Mouse (Mus musculus) adrenal gland, postnatal 10 days (tissue): Measurements from ENCODE around the gene 4933427D14Rik. TPM values are rescaled to one million over a fixed set of nuclear protein-coding genes. Genes with fewer than 3 reads are reported as not detected.

Source experiments
- DNase-seq: peaks from one replicate; pipeline ENCODE4 v3.0.0; 2021; ENCODE audit warnings: mixed read lengths
- total RNA-seq, 2 experiments: library from RNA; stranded (reverse); gene quantifications; 2 replicates each; pipeline ENCODE4 v1.2.3; 2021

Gene 4933427D14Rik
- total RNA-seq, 2 experiments from 2014 or later, result 6.1 to 10.9 TPM

GRCm38 (mm10) chr11:72142889-72143288 is 64.4 kb downstream of the 4933427D14Rik start:
- DNase-seq, result peak; percentile 47

DNA sequence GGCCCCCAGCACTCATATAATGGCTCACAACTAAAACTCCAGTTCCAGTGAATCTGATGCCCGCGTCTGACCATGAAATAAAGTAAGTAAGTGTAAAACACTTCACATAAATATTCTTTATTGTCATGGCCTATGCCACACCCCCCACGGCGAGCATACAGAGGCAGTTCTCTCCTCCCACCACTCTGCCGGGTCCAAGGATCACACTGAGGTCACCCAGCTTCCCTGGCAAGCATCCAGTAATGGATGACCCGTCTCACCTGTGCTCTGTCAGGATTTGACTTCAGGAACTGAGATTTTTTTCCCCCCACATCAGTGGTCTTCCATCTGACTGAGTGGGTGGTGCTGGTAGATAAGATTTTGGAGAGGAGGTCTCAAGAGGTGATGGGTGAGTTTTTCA is 67.1 kb downstream of the 4933427D14Rik start:
- no peak for DNase-seq

GRCm38 (mm10) chr11:72136231-72136982 is 70.9 kb downstream of the 4933427D14Rik start:
- no peak for DNase-seq

DNA sequence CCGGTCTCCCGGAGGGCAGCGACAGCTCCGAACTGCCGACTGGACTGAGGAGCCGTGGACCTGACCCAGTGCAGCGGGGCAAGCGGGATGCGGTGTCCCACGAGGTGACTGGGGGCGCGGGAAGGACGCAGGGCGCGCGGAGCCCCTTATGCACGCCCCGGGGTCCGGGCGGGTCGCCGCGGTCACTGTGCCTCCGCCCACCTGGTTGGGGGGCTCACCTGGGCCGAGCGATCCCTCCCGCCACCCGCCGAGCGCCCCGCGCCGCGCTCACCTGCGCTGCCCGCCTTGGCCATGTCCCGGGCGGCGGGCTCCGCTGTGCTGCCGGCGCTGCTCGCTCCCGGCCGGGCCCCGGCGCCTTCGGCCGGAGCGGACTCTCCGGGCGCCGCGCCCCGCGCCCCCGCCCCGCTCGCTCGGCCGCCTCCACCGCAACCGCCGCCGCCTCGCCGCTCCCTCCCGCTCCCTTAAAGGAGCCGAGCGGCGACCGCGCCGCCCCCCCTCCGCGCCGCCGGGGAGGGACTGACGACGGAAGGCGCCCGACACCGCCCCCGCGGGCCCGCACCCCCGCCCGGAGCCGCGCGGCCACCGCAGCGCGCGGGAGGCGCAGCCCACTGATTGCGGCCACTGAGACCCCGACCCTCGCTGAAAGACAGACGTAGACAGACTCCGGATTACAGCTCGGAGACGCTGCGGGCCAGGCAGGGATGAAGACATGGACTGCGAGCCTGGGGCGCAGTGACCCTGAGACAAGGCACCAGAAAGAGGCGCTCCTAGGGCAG is 71.7 kb downstream of the 4933427D14Rik start, which contains the start of gene Pitpnm3:
Gene Pitpnm3 (minus strand): TSS at position 396 of the 776 bp plus-strand sequence.
- peak; percentile 57 for DNase-seq

GRCm38 (mm10) chr11:72134536-72135382 is 72.5 kb downstream of the 4933427D14Rik start:
- no peak for DNase-seq

DNA sequence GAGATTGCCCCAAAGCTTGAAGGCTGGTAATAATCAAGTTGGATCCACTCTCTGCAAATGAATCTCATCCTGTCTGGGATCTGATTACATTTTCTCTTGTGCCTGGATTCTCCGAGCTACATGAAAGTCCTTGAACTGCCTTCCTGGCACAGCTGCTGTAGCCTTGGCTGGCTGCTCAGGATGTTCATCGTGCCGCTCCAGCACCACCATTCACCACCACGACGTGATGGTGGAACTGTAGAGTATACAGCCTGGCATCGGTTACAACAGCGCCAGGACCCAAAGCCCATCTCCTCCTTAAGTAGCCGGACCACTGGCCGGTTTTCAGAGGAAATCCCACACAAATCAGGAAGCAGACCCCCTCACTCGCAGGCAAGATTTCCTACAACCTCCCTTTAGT is 74.2 kb downstream of the 4933427D14Rik start:
- DNase-seq, result peak; percentile 60

DNA sequence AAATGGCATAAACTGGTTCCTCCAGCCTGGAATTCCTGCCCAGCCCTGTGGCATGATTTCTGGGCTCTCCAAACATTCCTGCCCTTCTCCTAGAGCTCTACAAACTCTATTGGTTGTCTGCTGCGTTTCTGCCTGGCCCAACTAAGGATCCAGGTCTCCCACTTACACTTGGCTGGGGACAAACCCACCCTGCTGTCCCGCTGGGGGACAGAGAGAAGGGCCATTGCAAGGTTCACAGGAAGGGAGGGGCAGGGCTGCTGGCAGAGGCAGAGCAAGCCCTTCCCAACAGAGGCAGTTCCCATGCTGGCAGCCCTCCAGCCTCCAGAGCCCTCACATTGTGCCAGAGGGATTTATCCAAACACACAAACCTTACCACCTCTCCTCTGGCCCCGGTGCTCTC is 75.0 kb downstream of the 4933427D14Rik start:
- DNase-seq, result peak; percentile 84

DNA sequence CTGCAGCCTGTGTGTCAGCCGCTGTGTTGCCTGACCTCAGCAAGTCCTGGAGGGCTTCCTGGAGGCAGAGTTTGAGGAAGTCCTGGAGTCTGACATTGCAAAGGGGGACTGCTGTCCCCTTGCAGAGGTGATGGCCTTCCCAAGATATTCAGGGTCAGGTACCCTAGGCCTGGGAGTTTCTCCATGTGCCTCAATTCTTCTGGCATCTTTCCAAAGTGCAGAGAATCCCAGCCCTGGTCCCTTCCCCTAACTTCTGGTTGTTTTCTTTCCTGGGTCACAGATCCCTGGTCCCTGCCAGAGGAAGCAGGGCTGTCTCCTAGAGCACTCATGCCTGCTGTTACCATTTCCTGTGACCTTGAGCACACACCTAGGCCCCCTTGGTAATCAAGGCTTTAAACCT is 75.6 kb downstream of the 4933427D14Rik start:
- no peak for DNase-seq

DNA sequence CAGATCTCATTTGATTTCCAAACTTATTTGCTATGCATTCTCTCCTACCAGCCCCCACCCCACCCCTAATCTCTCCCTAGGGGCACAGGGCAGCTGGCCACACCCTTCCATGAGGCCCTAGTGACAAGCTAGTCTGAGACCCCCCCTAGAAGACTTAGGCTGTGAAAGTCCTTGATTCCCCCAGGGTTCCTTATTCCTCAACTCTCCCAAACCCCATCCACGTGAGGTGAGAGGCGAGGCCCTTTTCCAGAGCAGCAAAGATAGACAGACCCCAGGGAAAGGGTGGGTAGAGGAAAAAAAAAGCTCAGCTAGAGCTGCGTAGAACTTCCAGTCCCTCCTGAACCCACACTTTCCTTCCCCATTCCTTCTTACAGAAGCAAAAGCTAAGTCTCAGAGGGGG is 76.4 kb downstream of the 4933427D14Rik start:
- DNase-seq, result no peak

- DNase-seq, result no peak
These were observed 76.8 kb downstream of the 4933427D14Rik start for GRCm38 (mm10) chr11:72130472-72130871.

- peak; percentile 9 for DNase-seq
These were observed 77.2 kb downstream of the 4933427D14Rik start for GRCm38 (mm10) chr11:72130021-72130420.

DNA sequence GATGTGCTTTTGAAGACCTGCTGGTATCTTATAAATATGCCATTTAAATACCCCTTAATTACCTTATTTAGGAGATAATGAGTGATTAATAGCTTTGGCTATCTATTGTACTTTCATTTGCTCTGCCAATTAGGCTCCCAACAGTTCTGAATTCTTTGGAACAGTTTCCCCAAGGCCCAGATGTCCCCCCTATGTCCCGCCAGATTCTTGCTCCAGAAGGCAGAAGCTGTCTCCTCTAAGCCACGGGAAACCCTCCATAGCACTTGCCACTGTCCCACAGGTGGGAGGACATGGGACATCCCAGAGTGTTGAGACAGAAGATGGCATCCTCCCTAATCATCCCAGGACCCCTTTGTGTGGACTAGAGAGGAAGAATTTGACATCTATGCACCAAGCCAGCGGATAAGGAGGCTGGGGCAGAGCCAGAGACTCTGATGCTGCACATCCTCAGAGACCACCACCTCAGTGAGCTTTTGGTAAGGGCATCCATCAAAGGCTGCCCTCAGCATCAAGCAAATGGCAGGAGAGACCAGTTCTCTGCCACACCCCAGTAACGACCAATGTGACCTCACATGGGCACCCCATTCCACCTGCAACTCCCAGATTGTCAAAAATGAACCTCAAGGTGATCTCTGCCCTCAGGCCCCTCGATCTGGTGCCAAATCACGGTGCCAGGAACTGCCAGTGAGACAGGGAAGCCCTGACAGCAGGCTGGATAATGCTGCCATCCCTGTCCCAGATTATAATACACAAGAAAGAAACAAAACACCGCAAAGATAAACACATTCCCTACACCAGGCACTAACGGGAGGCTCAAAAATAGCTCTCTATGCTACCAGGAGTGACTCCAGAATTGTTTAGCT is 78.0 kb downstream of the 4933427D14Rik start:
- DNase-seq, result no peak

GRCm38 (mm10) chr11:72127450-72128189 is 79.6 kb downstream of the 4933427D14Rik start:
- no peak for DNase-seq

DNA sequence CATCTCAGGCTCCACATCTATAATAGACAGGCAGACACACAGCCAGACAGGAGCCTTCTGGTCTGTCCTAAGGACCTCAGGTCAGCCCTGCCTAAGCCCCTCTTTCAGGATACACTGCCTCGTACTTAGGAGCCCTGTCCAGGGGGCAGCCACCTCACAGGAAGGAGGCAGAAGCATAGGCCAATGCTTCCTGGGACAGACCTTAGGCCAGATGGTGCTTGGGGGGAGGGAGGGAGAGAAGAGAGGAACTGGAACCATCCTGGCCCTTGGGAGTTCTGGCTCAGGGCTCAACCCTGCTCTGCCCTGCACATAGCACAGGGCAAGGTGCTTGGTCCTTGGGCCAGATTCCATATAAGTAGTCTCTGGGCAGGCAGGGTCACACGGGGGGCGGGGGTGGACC is 81.5 kb downstream of the 4933427D14Rik start:
- DNase-seq, result no peak

DNA sequence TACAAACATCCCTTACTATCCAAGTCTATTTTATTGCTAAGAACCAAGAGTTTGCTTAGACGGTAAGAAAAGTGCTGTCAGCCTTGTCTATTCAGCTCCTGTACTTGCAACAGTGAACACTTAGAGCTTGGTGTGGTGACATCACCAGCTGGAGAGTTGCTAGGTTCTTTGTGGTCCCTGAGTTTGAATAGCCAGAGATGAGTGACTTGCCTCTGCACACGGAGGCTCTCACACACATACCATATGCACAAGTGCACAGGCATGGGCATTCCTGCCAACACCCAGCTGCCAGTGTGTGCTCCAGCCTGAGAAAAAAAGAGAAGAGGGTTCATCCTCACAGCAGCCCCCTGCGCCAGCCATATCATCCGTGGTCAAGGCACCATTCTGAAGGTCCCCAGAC is 83.7 kb downstream of the 4933427D14Rik start:
- DNase-seq, result no peak

GRCm38 (mm10) chr11:72120354-72120753 is 86.9 kb downstream of the 4933427D14Rik start:
- no peak for DNase-seq

DNA sequence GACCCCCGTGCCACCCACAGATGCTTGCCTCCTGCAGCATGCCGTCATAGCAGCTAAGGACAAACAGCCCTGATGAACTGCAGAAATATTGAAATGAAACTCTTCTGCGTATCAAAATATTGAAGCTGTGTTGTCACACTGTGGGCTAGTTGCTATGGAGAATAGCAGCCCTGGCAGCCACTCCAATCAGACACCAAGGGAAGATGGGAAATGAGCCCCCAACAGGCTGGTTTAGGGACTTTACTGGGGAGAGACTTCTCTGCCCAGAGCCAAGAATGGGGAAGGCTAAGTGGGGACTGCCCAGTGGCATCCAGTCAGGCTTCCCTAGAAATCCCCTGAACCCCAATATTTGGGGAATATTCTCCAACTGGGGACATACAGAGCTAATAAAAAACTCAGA is 88.6 kb downstream of the 4933427D14Rik start:
- DNase-seq, result no peak

DNA sequence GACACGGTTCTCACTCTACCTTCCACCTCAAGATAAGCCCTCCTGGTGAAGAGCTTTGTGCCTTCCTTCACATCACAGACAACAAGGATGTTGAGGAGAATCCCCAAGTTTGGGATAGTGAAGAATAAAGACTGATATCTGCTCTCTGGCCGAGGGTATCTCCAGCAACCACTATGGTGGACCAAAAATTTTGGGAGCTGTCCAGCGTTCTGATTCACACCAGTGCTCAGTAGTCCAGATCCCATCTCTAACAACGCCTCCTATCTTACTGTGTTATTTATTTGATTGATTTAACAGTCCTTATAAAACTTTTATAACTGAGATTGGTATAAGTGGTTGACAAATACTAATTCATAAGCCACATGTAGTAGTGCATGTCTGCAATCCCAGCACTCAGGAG is 94.0 kb downstream of the 4933427D14Rik start:
- no peak for DNase-seq

DNA sequence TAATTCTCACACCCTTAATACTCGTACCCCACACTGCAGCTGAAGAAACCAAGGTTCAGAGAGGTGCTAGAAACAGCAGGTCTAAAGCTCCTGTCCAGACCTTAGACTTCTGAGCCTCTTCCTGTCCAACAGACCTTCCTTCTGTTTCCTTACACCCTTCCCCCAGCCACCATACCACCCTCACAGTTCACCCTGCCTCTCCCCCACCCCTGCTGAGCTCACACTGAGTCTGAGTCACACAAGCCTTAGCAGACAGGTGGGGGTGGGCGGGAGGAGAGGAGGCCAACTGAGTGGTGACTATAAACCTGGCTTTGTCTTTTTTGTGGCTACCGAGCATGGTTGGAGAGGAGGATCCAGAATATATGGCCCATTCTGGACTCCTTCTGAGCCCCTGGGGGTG is 96.5 kb downstream of the 4933427D14Rik start:
- no peak for DNase-seq

DNA sequence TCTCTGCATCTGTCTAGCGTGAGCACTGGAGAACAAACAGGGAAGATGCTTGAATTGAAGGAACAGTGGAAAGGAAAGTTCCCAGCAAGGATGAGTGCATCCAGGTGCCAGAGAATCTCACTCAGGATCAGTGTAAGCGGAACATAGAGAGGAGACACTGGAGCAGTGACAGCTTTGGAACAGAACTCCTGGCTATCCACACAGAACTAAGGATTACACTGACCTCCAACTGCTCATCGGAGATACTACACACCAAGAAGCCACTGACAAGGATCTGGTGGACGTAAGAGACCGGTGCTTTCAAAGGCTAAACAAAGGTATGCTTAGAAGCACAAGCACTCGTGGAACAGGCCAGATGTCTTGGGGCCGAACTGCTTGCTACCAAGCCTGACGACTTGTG is 103.0 kb downstream of the 4933427D14Rik start:
- DNase-seq, result no peak
